Mouse (Mus musculus): Measurements from ENCODE around the gene Gm45194. TPM values are rescaled to one million over a fixed set of nuclear protein-coding genes. Genes with fewer than 3 reads are reported as not detected.

Gene Gm45194
- total and polyA plus RNA-seq, 2 experiments from 2014 or later = 0.62 to 1.1 TPM

DNA sequence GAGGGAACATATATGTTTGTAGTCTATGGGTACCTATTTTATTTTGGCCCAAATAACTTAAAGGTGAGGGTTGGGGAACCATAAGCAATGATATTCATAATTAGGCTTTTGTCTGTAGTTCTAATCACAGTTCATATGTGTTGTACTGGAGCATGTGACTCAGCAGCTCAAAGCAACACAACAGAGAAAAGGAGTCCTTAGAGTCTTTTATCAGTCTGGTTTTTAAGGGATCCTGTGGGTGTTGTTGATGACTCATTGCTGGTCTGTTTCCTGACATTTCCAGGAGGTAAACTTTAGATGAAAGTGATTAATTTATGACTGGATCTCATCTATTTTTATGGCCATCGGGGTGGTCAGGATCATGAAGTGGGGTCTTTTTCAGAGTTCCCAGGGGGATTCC lies 382.4 kb downstream of the Gm45194 start:
- WGBS = 67% methylated on average over 1 of the region's 1 CpGs
- Histone ChIP-seq H3K9ac (replicated peaks; ENCODE audit: low read length, poor library complexity, severe bottlenecking) (no peak overlapping the region), H3K4me3 (ENCODE audit: low read depth, low read length) (no peak overlapping the region), H3K27me3 (ENCODE audit: insufficient read depth, low read length) (no peaks in the 10 kb centered on the region), H3K4me1 (ENCODE audit: insufficient read depth, low read length) (no peaks in the 10 kb centered on the region), H3K4me2 (ENCODE audit: low read depth, low read length, poor library complexity, severe bottlenecking) (no peak overlapping the region), H3K9me3 (ENCODE audit: low read length) (no peaks in the 10 kb centered on the region), H3K27ac (ENCODE audit: low read depth, low read length) (no peak overlapping the region), H3K36me3 (ENCODE audit: insufficient read depth, low read length) (no peaks in the 10 kb centered on the region)
- no peak for TF ChIP-seq CTCF (IDR thresholded peaks at IDR 0.05)
- ATAC-seq (ENCODE audit: low FRiP score) (no peak), DNase-seq (ENCODE audit: low spot score) (no peak)

Other genes starting within 250 kb of the Gm45194 start
- 2.2 and 4.2 TPM in 2 replicates for gene Hdx, start 194.3 kb upstream of the Gm45194 start, total RNA-seq (2014; rRNA removed)
- 0.93 and 1.0 TPM in 2 replicates for gene Hdx, start 194.3 kb upstream of the Gm45194 start, polyA plus RNA-seq (2015; fragmentation: Nextera tagmentation; extraction: Ambion mirVana)
- gene Tex16, start 119.6 kb downstream of the Gm45194 start, total RNA-seq (2014; rRNA removed) = 0.11 and 3.1 TPM in 2 replicates
- gene Tex16, start 119.6 kb downstream of the Gm45194 start, polyA plus RNA-seq (2015; fragmentation: Nextera tagmentation; extraction: Ambion mirVana) = 0.20 and 0.53 TPM in 2 replicates

Measured in midbrain, postnatal 0 days (tissue).